Mouse (Mus musculus) erythroblast, embryonic 14.5 days (primary cell): ENCODE data around the gene Lgmn. TPM values are rescaled to one million over a fixed set of nuclear protein-coding genes. Genes with fewer than 3 reads are reported as not detected.

ENCODE experiments used
- H3K27me3 ChIP-seq: 2 replicates; pipeline ENCODE4 v1.6.1; 2012; ENCODE audit warnings: inconsistent platforms; ENCODE audit not compliant: control insufficient read depth
- H3K36me3 ChIP-seq: 2 replicates; pipeline ENCODE4 v1.6.1; 2012; ENCODE audit warnings: mild to moderate bottlenecking, inconsistent platforms; ENCODE audit not compliant: control insufficient read depth
- H3K4me1 ChIP-seq: 2 replicates; pipeline ENCODE4 v1.6.1; 2012; ENCODE audit warnings: inconsistent platforms; ENCODE audit not compliant: control insufficient read depth
- H3K4me3 ChIP-seq: replicated peaks from 2 replicates; pipeline ENCODE3; 2012; ENCODE audit warnings: moderate library complexity, mild to moderate bottlenecking, inconsistent platforms
- H3K9me3 ChIP-seq: 2 replicates; pipeline ENCODE4 v1.6.1; 2012; ENCODE audit warnings: low read length, inconsistent platforms, mixed read lengths; ENCODE audit not compliant: control insufficient read depth
- GATA1 ChIP-seq: IDR thresholded peaks from 2 replicates; pipeline ENCODE4 v1.6.1; 2012; ENCODE audit warnings: low read length, inconsistent platforms, mixed read lengths
- TAL1 ChIP-seq: IDR thresholded peaks from 3 replicates; pipeline ENCODE4 v1.6.1; 2012; ENCODE audit warnings: low read length, inconsistent platforms, mixed read lengths
- polyA plus RNA-seq: library from polyadenylated mRNA; stranded (reverse); fragments of >175 nt; gene quantifications from 2 replicates; pipeline ENCODE4 v1.2.3, GENCODE M21; 2012

Lgmn gene
- polyA plus RNA-seq, 1 experiment = 4.8 TPM

DNA sequence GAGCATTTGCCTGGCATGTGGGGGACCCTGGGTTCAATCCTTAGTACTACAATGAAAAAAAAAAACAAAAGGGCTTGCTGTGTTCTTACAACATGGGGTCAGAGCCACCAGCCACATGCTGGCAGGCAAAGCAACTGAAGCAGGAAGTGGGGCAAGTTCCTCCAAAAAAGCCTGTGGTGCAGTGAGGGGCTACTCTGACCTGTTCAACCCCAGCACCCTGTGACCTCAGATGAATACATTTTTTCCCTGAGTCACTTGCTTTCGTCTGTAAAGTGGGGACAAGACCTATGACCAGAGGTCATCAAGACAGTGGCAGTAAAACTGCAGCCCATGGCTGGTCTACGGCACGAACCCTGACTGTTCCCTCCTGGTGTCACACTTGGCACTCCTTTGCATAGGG lies 72.5 kb downstream of the Lgmn start:
- Histone ChIP-seq H3K27me3 (no peaks in the 10 kb centered on the region), H3K4me1 (no peaks in the 10 kb centered on the region), H3K4me3 (no peak overlapping the region), H3K9me3 (no peaks in the 10 kb centered on the region), H3K36me3 (peaks cover 4% of the 10 kb centered on the region; the same call in 1 of the 2 replicates)
- no peak for TF ChIP-seq GATA1
- no peak for TF ChIP-seq TAL1

DNA sequence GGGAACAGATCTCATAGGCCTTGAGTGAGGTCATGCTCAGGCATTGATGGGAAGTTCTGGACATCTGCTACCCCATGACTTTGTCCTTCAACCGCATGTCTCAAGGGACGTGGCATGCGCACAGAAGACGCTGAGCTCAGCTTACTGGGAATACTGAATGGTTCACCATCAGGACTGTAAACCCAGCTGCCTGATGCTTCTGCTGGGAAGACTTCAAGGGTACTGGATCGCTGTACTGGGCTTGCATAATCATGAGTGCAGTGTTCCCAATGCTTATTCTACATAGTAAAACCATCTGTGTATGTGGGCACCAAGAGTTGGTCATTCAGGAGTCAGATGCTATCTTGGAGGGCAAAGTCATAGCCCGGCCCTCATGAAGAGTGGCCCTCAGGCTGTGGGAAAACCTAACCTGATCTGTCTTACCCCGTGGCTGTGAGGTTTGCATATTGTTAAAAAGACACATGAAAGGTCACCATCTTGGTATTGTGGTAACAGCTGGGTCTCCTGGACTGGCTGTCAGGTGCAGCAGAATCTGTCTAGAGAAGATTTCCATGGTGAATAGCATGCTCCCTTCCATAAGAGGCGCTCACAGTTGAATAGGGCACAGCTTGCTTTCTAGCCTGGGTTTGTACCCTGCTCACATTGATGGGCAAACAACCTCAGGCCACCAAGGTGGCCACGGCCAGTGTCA lies 73.3 kb downstream of the Lgmn start:
- Histone ChIP-seq H3K36me3 (peaks cover 2% of the 10 kb centered on the region; the same call in 1 of the 2 replicates), H3K4me1 (no peaks in the 10 kb centered on the region), H3K27me3 (no peaks in the 10 kb centered on the region), H3K4me3 (no peak overlapping the region), H3K9me3 (no peaks in the 10 kb centered on the region)
- TF ChIP-seq GATA1 = no peak
- TF ChIP-seq TAL1 = no peak

DNA sequence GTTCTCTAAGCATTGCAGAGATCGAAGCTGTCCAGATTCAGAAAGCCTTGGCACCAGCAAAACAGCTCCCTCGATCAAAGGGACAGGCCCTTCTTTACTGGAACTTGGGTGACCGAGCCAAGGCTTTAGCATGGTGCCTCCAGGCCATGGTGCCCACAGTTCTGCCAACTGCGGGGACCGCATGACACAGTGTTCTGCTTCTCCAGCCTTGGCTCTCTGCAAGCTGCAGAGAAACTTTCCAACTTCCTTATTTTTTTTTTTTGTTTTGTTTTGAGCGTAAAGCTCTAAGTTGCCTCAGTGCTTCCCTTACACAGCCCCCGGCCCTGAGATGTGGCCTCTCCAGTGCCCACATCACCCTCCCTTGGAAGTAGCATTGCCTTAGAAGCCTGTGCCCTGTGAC lies 74.6 kb downstream of the Lgmn start:
- TF ChIP-seq GATA1 (no peak), TAL1 (no peak)
- Histone ChIP-seq H3K4me1 (no peaks in the 10 kb centered on the region), H3K9me3 (no peaks in the 10 kb centered on the region), H3K36me3 (peaks cover 2% of the 10 kb centered on the region; the same call in 1 of the 2 replicates), H3K27me3 (no peaks in the 10 kb centered on the region), H3K4me3 (no peak overlapping the region)

DNA sequence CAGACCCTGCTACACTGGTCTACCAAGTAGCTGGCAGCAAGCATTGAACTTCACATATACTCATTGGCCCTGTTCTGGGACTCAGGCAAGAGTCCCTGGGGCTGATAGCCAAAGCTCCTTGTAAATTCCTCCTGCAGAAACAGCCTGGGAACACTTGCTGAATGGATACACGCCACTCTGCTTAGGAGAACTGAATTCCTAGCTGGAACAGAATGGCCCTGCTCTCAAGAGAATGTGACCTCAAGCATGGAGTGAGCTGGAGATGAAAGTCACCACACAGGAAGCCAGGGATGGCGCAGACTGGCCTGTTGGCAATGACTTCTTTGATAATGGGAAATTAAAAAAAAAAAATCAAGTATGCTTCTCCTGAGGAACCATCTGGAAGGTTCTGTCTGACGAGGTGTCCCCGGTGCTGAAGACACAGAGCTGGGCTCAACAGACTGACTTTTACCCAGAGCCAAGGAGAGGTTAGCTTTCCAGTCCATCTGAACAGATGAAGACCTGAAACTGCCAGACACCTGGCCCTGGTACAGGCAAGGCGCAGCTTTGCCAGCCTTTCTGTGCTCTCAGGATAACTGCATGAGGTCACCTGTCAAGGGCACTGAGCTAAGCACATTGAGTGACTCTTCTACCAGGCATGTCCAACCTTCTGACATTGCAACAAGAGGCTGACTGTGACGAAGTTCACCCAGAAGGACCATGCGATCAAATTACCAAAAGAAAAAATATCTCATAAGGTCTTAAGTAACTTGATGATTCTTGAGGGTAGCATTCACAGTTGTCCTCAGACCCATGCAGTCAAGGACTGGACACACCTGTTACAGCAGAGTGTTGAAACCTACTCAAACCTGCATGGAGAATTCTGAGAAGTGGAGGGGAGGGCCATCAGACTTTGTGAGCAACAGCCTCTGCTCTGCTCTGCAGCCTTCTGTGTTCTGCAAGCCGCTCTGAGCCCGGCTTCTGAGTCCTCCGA lies 78.1 kb downstream of the Lgmn start:
- H3K4me1 ChIP-seq = peaks cover 4% of the 10 kb centered on the region

DNA sequence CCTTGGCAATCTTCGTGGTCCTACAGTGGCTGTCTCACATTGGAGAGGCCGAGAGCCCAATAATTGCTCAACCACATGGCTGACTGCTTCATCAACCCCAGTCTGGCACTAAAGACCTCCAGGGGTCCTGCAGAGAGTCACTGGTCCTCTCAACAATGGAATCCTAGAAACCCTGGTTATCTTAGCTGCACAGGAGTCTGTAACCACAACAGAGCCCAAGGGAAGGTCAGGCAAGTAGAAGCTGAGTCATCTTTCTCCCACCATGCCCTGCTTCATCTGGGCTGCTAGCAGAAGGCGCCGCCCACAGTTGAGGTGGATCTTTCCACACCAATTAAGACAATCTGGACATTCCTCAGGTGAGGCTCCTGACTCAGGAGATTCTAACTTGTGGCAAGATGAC lies 80.2 kb downstream of the Lgmn start:
- TF ChIP-seq GATA1 (no peak), TAL1 (no peak)
- no peaks in the 10 kb centered on the region for H3K9me3 ChIP-seq
- H3K4me3 ChIP-seq = no peak overlapping the region
- peaks cover 1% of the 10 kb centered on the region; the same call in 1 of the 2 replicates for H3K36me3 ChIP-seq
- H3K4me1 ChIP-seq = peaks cover 7% of the 10 kb centered on the region
- H3K27me3 ChIP-seq = no peaks in the 10 kb centered on the region

More for the DNA sequence above, 78.1 kb downstream of the Lgmn start:
- Histone ChIP-seq H3K36me3 (no peaks in the 10 kb centered on the region; the same call in 1 of the 2 replicates), H3K9me3 (no peaks in the 10 kb centered on the region), H3K4me3 (no peak overlapping the region), H3K27me3 (no peaks in the 10 kb centered on the region)
- TF ChIP-seq GATA1 (no peak), TAL1 (no peak)

DNA sequence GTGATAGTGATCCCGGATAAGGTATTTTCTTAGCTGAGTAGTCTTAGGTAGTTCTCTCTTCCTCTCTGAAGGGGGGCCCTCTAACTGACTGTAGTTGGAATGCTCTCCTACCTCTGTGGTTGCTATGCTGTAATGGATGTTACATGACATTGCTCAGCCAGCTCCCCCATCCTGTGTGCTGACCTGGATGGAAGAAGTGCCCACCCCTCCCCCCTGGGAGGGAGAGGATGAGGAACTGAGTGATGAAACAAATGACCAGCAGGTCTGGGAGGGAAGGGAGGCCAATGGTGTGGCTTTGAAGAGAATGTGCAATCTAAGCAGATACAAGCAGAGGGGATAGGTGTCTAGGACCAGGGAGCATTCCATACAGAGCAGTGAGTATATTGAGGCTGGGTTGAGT lies 82.8 kb downstream of the Lgmn start:
- Histone ChIP-seq H3K4me1 (peaks cover 9% of the 10 kb centered on the region), H3K9me3 (no peaks in the 10 kb centered on the region), H3K36me3 (peaks cover 2% of the 10 kb centered on the region; the same call in 1 of the 2 replicates), H3K4me3 (no peak overlapping the region), H3K27me3 (no peaks in the 10 kb centered on the region)
- TF ChIP-seq GATA1 (no peak), TAL1 (no peak)

DNA sequence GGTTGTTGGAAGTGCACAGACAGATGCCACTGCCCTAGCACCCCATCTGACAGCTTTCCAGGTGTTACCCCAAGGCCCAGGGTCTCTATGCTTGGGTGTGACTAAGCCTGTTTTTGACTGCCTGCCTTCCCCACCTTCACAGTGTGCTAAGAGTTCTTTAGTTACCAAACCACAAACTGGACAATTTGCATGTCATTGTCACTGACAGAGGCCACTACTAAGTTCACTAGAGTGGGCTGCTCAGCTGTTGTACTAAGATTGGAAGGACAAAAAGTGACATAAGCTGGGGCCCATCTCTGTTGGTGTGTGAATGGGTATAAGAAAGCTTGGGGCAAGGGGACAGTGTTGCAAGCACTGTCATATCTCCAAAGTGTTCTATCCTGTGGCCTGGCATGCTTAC lies 83.8 kb downstream of the Lgmn start:
- Histone ChIP-seq H3K9me3 (no peaks in the 10 kb centered on the region), H3K4me1 (peaks cover 9% of the 10 kb centered on the region), H3K27me3 (no peaks in the 10 kb centered on the region), H3K36me3 (peaks cover 2% of the 10 kb centered on the region; the same call in 1 of the 2 replicates), H3K4me3 (no peak overlapping the region)
- TF ChIP-seq TAL1 (no peak), GATA1 (no peak)

DNA sequence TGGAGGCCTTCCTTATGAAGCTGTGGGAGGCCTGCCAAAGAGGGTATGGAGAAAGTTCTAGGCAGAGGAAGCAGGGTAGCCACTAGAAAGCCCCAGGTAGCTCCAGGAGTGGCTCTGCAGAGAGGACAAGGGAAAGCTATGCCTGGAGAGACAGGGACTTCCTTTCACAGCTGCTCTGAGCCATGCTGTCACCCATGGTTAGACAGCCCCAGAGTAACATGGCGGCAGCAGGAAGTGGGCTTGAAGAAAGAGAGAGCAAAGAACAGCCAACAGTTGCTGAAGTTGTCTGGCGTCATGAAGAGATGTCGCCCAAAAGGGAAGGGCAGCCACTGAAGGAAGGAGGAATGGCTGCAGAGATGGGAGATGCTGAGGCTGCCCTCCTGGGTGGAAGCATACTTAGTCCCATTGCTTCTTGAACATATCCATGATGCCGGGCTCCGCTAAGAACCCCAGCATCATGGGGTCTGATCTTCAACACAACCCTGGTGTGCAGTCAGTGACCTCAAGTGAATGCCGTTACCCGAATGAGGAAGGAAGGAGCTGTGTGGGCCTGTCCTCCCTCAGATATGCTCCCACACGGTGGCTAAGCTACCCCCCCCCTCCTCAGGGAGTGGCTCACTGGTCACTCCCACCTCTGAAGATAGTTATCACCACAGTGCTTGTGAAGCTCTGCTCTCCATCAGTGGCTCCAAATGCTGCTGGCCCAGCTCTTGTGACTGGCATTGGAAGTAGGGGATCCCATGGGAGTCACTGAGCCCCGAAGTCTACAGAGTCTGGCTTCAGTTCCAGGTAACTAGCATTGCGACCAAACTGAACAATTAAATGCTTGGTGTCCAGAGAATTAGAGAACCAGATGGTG lies 85.3 kb downstream of the Lgmn start:
- H3K4me1 ChIP-seq = peaks cover 9% of the 10 kb centered on the region
- no peaks in the 10 kb centered on the region for H3K27me3 ChIP-seq
- peaks cover 2% of the 10 kb centered on the region; the same call in 1 of the 2 replicates for H3K36me3 ChIP-seq
- H3K4me3 ChIP-seq = no peak overlapping the region
- no peaks in the 10 kb centered on the region for H3K9me3 ChIP-seq
- TF ChIP-seq TAL1 (no peak), GATA1 (no peak)
